Mouse (Mus musculus) liver, postnatal 0 days (tissue): ENCODE measurements around the gene Fam160a2.

ENCODE experiments used
- CTCF ChIP-seq: sonication (generic); IDR thresholded peaks from 2 replicates; pipeline ENCODE4 v1.5.1; 2016; ENCODE audit warnings: antibody characterized with exemption, low read depth
- EP300 ChIP-seq: IDR thresholded peaks from 2 replicates; pipeline ENCODE4 v1.6.1; 2016; ENCODE audit warnings: antibody characterized with exemption, low read depth, mild to moderate bottlenecking

DNA sequence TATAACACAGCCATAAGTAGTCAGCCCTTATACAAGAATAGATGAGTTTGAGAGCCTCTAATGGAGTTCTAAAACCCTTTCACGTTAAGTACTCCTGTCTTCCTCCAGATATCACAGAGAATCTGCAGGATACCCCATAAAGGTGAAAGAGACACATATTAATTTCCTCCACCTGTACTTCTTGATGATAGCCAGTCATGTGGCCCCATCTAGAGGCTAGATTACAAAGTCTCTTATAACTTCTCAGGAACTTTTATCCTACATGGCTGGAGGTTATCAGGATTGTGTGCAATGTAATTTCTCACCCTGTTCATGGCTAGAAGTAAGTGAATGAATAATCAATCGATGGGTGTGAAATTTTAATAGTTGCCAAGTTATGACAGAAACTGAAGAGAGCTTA is 74.6 kb downstream of the Fam160a2 start:
- TF ChIP-seq CTCF: no peak
- no peak for TF ChIP-seq EP300
